Mouse (Mus musculus): ENCODE measurements around the gene Ninj1. TPM values are rescaled to one million over a fixed set of nuclear protein-coding genes. Genes with fewer than 3 reads are reported as not detected.

Ninj1 gene
- total and polyA plus RNA-seq, 3 experiments: 30.5 to 69.8 TPM; not detected in 1

DNA sequence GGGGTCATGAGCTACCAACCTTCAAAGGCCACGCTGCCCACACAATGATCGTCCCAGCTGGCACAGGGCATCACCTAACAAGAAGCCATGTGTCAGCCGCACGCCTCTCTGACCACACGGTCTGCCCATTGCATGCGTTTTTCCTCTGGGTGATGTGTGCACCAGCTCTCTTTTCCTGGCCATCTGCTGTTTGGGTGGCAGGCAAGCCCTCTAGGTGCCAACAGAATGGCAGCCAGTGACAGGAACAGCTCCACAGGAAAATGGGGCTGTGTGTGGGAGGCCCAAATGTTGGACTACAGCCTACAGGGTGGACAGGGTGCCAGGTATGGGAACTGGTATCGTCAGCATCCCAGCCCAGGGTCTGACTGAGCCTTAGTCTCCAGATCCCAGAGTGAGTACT, 14.9 kb upstream of the Ninj1 start:
- TF ChIP-seq CHD1 (IDR thresholded peaks at IDR 0.05; ENCODE audit: low read depth, low read length) (no peak), TCF12 (IDR thresholded peaks at IDR 0.05; ENCODE audit: low read depth, low read length) (no peak), RAD21 (IDR thresholded peaks at IDR 0.05; ENCODE audit: low read depth, low read length) (no peak), HCFC1 (IDR thresholded peaks at IDR 0.05; ENCODE audit: low read depth, low read length) (no peak), ZKSCAN1 (IDR thresholded peaks at IDR 0.05; ENCODE audit: low read depth, low read length) (no peak), GABPA (IDR thresholded peaks at IDR 0.05; ENCODE audit: low read depth, low read length) (no peak), EP300 (IDR thresholded peaks at IDR 0.05; ENCODE audit: low read depth in 1 of 2, low read length in 2 of 2) (no peak), BHLHE40 (IDR thresholded peaks at IDR 0.05; ENCODE audit: borderline replicate concordance, low read depth, low read length) (no peak), GATA1 (IDR thresholded peaks at IDR 0.05; ENCODE audit: low read depth, low read length) (no peak), ETS1 (IDR thresholded peaks at IDR 0.05; ENCODE audit: low read depth, low read length) (no peak), MXI1 (IDR thresholded peaks at IDR 0.05; ENCODE audit: low read depth, low read length) (no peak), MEF2A (IDR thresholded peaks at IDR 0.05; ENCODE audit: extremely low read depth, insufficient replicate concordance, low read depth, low read length, poor library complexity, severe bottlenecking) (no peak), E2F4 (IDR thresholded peaks at IDR 0.05; ENCODE audit: borderline replicate concordance, low read depth, low read length) (no peak), POLR2A (IDR thresholded peaks at IDR 0.05; ENCODE audit: control insufficient read depth in 1 of 2, insufficient read depth in 1 of 2, low read depth in 1 of 2, low read length in 2 of 2, poor library complexity in 1 of 2) (no peak), POLR2AphosphoS5 (IDR thresholded peaks at IDR 0.05; ENCODE audit: borderline replicate concordance, low read depth, low read length) (no peak), TBP (IDR thresholded peaks at IDR 0.05; ENCODE audit: low read depth, low read length) (no peak), RCOR1 (IDR thresholded peaks at IDR 0.05; ENCODE audit: low read depth, low read length) (no peak), MYB (IDR thresholded peaks at IDR 0.05; ENCODE audit: low read depth, low read length) (no peak), MAZ (IDR thresholded peaks at IDR 0.05; ENCODE audit: low read depth, low read length) (no peak), POLR2AphosphoS2 (IDR thresholded peaks at IDR 0.05; ENCODE audit: low read length) (no peak)
- H3K27me3 ChIP-seq (ENCODE audit: control insufficient read depth in 1 of 2, insufficient read depth in 2 of 2, low read length in 2 of 2): no peaks in the 10 kb centered on the region
- H3K79me2 ChIP-seq (ENCODE audit: control insufficient read depth, insufficient read depth, low read length, poor library complexity): no peaks in the 10 kb centered on the region
- H3K9ac ChIP-seq (ENCODE audit: control insufficient read depth, low read depth, low read length, poor library complexity, severe bottlenecking): no peak overlapping the region
- H3K27ac ChIP-seq (ENCODE audit: control insufficient read depth, low read depth, low read length): no peak overlapping the region
- H3K4me3 ChIP-seq (ENCODE audit: control insufficient read depth in 1 of 2, insufficient read depth in 1 of 2, low read depth in 2 of 2, low read length in 2 of 2): no peak overlapping the region
- DNase-seq (ENCODE audit: low read depth, low spot score): no peak
- no peaks in the 10 kb centered on the region for H3K9me3 ChIP-seq (replicated peaks; ENCODE audit: insufficient read depth, low read length)
- H3K4me1 ChIP-seq (ENCODE audit: control insufficient read depth in 1 of 2, insufficient read depth in 2 of 2, low read length in 2 of 2): peaks cover 0 to 4% of the 10 kb centered on the region in 2 experiments; a peak in 1 of 4 replicates
- no peaks in the 10 kb centered on the region for H3K36me3 ChIP-seq (ENCODE audit: control insufficient read depth in 1 of 2, insufficient read depth in 2 of 2, low read length in 2 of 2)

DNA sequence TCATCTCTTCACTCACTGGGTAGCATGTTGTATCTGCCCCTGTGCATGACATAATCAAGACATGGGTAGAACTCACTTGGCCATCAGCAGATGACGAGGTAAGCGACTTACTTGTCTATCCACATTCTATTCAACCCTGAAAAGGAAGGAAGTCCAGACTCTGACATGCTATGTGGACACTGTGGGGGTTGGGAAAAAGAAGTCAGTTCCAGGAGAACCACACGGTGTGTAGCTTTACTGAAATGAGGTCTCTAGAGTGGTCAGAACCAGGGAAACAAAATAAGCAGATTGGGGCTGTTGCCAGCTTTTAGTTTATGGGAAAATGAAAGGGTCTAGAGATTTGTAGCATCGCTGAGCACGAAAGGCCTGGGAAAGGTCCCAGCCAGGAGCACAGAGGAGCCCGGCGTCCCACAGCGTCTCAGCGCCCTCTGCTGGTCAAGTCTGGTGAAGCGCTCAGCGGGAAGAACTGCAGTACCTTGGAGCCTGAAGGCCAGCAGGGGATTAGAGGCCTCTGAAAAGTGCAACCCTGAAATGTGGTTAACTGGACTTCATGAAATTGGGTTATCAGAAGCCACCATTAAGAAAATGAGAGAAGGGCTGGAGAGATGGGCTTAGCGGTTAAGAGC, 14.2 kb upstream of the Ninj1 start:
- Histone ChIP-seq H3K27ac (ENCODE audit: control insufficient read depth, low read depth, low read length) (no peak overlapping the region), H3K9me3 (replicated peaks; ENCODE audit: insufficient read depth, low read length) (no peaks in the 10 kb centered on the region), H3K36me3 (ENCODE audit: control insufficient read depth in 1 of 2, insufficient read depth in 2 of 2, low read length in 2 of 2) (no peaks in the 10 kb centered on the region), H3K9ac (ENCODE audit: control insufficient read depth, low read depth, low read length, poor library complexity, severe bottlenecking) (no peak overlapping the region), H3K4me1 (ENCODE audit: control insufficient read depth in 1 of 2, insufficient read depth in 2 of 2, low read length in 2 of 2) (peaks cover 0 to 4% of the 10 kb centered on the region in 2 experiments; a peak in 1 of 4 replicates), H3K79me2 (ENCODE audit: control insufficient read depth, insufficient read depth, low read length, poor library complexity) (no peaks in the 10 kb centered on the region), H3K27me3 (ENCODE audit: control insufficient read depth in 1 of 2, insufficient read depth in 2 of 2, low read length in 2 of 2) (no peaks in the 10 kb centered on the region), H3K4me3 (ENCODE audit: control insufficient read depth in 1 of 2, insufficient read depth in 1 of 2, low read depth in 2 of 2, low read length in 2 of 2) (no peak overlapping the region)
- peak; percentile 85 for DNase-seq (ENCODE audit: low read depth, low spot score)
- TF ChIP-seq ZMIZ1 (IDR thresholded peaks at IDR 0.05; ENCODE audit: low read depth, low read length) (no peak), ELF1 (IDR thresholded peaks at IDR 0.05; ENCODE audit: low read depth, low read length) (no peak), MAFK (IDR thresholded peaks at IDR 0.05; ENCODE audit: borderline replicate concordance, low read depth, low read length) (no peak), CHD2 (IDR thresholded peaks at IDR 0.05; ENCODE audit: low read length) (no peak), GABPA (IDR thresholded peaks at IDR 0.05; ENCODE audit: low read depth, low read length) (no peak), KAT2A (conservative IDR thresholded peaks at IDR 0.05; ENCODE audit: low read depth, low read length) (no peak), ZC3H11A (IDR thresholded peaks at IDR 0.05; ENCODE audit: low read depth, low read length) (peak; percentile 66), MYC (IDR thresholded peaks at IDR 0.05; ENCODE audit: low read depth, low read length) (no peak), MXI1 (IDR thresholded peaks at IDR 0.05; ENCODE audit: low read depth, low read length) (no peak), TCF12 (IDR thresholded peaks at IDR 0.05; ENCODE audit: low read depth, low read length) (no peak), EP300 (IDR thresholded peaks at IDR 0.05; ENCODE audit: low read depth in 1 of 2, low read length in 2 of 2) (no peak), GATA1 (IDR thresholded peaks at IDR 0.05; ENCODE audit: low read depth, low read length) (no peak), SMC3 (IDR thresholded peaks at IDR 0.05; ENCODE audit: low read depth, low read length) (peak; percentile 74), CTCF (IDR thresholded peaks at IDR 0.05 in 2 of 3, conservative IDR thresholded peaks at IDR 0.05 in 1 of 3; ENCODE audit: control insufficient read depth in 1 of 3, insufficient read depth in 1 of 3, low read depth in 2 of 3, low read length in 3 of 3, poor library complexity in 1 of 3, severe bottlenecking in 1 of 3) (peak; percentile 86 to 99 (median 88)), ZKSCAN1 (IDR thresholded peaks at IDR 0.05; ENCODE audit: low read depth, low read length) (no peak), ZNF384 (IDR thresholded peaks at IDR 0.05; ENCODE audit: low read depth, low read length) (no peak), RAD21 (IDR thresholded peaks at IDR 0.05; ENCODE audit: low read depth, low read length) (peak; percentile 86), UBTF (IDR thresholded peaks at IDR 0.05; ENCODE audit: borderline replicate concordance, insufficient read depth, low read depth, low read length) (no peak)

All from MEL (cell line).